Mouse (Mus musculus) kidney, postnatal 14 days (tissue): ENCODE data around the gene Hacd1.

Experiments used
- DNase-seq: peaks from one replicate; pipeline ENCODE4 v3.0.0; 2022; ENCODE audit warnings: mixed read lengths

Gene Hacd1

DNA sequence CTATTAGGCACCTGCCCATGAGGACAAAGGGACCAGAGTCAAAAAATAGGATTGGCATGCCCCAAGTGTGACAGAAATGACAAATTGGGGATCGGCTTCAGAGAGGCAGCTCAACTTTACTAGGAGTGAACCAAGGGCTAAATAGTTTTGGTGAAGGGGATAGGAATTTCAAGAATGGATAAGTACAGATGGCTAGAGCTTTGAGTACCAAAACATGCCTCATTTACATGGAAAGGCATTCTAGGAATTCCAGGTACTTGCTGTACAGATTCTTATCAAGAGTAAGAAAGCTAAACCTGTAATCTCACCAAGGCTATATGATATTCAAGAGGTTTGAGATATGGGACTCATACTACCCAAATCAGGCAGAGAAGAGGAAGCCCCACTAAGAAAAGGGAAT is 95.8 kb downstream of the Hacd1 start:
- DNase-seq = no peak

DNA sequence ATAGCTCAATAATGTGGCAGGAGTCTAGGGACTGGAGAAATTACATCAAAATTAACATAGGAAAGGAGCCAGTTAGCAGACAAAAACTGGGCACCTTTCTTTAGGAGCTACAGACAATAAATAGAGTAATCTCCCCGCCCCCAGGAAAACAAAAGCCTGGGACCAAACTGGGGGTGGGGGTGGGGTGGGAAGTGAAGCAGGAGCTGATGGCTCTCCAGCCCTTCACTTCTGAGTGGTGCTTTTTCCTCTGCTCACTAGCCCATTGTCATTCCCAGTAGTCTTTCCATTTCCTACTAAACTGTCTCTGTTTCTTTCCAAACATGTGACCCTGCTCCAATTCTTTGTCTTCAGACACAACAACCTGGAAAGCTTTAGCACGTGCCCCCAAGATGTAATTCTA is 99.5 kb downstream of the Hacd1 start:
- DNase-seq = no peak

DNA sequence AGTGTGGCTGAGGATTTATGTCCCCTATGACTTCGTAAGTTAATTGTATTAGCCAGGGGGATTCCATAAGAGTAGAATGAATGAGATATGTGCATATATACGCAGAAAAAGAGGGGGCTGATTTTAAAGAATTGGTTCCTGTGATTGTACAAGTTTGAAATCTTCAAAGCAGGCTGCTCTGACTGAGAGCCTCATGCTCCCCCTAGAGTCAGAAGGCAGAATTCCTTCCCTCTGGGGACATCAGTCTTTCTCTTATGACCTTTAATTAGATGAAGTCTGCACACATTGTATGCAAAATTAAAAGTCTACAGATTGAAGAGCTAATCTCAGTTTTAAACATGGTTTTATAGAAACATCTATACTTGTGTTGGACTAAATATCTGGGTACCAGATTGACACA is 117.8 kb downstream of the Hacd1 start:
- DNase-seq = peak; percentile 14

DNA sequence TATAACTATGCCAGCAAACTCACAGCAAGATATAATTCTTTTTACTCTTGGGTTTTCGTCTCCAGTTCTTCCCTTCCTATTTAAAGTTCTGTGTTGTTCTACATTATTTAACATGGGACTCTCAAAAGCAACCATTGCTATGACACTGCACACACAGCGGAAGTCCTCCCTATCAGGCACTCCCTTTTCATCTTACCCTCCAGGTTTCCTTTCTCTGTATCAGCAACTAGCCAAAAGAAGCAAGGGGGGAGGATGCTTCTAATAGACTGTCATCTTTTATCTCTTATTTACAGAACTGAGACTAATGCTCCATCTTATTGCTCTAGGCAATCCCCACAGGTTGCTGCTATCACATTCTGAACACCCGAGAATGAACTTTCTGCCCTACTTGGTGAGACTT is 120.6 kb downstream of the Hacd1 start:
- DNase-seq = no peak

DNA sequence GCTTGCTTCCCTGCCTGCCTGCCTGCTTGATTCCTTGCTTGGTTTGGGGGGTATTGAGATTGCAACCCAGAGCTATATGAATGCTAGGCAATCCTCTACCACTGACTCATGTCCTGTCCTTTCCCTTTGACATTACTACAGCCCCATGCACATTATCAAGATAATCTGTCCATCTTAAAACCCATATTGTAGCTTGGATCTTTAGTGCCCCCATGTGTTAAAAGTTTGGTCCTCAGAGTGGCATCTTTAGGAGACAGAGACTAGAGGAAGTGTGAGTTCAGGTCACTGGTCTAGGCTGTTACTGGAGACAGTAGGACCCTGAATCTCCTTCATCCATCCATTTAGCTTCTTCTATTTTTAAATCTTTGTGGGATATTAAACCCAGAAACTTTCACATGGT is 123.7 kb downstream of the Hacd1 start:
- DNase-seq = no peak

DNA sequence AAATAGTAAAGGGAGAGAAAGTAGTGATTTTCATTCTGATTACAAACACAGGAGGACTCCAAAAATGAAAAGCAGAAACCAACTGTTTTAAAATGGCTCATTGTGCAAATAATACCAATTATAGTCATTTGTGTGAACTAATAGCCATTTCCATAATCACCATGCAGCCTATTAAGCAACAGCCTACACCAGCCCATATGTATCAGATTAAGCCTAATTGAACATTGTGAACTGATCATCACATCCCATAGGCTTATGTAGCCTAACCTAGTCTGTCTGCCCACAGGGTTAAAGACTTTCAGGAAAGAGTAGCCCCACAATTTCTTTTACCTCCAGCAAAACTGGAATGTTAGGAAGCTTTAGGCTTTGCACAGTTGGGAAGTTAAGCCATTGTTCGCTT is 125.2 kb downstream of the Hacd1 start:
- no peak for DNase-seq

DNA sequence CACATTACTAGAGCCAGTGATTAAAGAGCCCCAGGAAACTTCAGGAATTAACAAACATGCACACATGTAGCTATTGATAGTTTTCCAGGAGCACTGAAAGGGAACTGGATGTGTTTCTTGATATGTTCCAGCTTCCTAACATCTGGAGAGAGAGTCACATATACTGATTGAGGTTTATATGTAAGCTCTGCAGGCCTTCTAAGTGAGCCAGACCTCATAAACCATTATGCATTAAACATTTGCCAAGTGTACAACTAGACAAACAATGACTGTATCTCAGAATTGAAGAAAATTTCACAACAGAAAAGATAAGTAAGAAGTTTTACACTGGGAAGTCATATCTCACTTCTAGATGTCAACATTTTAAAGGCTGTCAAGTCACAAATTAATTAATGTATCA is 167.4 kb downstream of the Hacd1 start:
- no peak for DNase-seq

DNA sequence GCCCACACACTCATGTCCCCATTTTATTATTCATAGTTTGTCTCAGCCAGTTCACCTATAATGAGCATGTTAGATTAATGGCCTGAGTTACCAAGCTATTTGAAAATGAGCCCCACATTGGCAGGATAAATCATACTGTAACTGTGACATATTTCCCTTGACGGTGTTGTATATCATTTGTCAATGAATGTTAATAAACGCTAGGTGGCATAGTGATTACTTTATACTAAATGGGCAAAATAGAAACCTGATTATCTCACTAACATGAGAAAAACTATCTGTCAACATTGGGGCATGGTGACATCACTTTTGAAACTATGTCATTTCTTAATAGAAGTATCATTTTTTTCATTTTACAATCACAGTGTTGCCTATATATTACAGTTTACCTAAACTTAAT is 198.5 kb downstream of the Hacd1 start:
- no peak for DNase-seq

DNA sequence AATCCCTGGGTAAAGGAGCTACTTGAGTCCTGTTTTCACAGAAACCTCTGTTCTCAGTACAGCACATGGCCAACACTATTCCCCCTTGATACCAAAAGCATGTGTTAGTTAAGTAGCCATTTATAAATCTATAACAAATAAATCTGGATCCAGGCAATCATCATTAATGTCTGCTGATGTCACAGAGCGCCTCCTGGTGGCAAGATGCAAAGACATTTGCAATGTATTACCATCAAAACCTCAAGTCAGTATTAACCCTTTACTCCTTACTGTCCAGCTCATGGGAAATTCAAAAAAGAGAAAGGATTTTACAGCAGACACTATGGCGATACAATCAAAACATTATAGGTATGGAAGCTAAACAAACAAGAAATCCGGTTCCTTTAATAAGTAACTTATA is 200.4 kb downstream of the Hacd1 start:
- no peak for DNase-seq

DNA sequence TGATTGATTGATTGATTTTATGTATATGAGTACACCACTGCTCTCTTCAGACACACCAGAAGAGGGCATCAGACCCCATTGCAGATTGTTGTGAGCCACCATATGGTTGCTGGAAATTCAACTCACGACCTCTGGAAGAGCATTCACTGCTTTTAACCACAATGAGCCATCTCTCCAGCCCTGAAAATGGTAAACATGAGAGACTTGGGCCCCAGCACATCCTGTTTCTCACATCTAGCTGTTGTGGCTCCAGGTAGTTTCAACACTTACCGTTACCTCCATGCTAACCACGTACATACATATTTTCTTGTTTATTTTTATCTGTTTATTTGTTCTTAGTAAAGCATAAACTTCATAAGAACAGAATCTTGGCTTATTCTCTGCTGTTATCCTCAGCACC is 219.6 kb downstream of the Hacd1 start:
- no peak for DNase-seq

DNA sequence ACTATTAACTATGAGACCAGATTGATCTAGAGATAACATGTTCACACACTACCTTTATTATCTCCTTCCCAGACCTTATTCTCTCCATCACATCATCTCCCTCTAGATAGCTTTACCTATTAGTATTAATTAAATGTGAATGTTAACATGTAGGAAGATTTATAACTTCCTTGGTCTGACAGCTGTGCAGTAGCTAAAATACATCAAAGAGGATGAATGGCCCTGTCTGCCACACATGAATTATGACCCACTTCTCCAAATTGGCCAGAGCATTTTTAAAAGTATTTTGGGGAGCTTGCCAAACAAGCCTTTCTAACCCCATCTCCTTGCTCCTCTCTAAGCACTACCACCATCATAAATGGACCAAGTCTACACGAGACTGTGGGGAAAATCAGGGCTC is 220.9 kb downstream of the Hacd1 start:
- DNase-seq = no peak

DNA sequence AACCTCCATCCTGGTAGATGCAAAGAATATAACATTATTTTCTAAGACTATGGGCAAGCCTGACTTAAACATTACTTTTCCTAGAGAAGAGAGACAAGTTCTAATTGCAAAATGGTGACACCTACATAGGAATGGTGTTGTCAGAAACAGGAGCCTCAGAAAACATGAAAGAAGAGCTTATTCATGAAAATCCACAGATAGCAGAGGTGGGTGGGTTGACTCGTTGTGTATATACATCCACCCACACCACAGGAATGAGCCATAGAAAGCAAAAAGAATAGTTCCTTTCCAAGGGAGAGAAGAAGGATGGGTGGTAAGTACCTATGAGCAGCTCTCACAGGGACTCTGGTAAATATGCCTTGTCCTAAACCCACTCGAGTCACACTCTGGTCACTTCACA is 239.3 kb downstream of the Hacd1 start:
- DNase-seq = no peak

DNA sequence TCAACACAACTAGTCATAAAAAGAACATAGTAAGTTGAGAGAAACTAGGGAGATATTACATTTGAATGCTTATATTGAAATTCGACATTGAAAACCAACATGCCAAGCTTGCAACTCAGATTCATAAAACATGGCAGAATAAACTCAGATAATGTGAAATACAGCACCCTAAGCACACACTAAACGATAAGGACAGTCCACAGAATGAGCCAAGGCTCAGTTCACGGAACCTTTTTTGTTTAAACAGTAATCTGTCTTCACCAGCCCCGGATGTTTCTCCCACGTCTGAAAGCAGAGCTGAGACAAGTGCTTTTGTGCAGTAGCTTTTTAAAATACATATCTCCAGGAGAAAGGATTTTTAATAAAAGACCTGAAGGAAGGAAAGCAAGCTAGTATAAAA is 247.3 kb downstream of the Hacd1 start:
- no peak for DNase-seq

DNA sequence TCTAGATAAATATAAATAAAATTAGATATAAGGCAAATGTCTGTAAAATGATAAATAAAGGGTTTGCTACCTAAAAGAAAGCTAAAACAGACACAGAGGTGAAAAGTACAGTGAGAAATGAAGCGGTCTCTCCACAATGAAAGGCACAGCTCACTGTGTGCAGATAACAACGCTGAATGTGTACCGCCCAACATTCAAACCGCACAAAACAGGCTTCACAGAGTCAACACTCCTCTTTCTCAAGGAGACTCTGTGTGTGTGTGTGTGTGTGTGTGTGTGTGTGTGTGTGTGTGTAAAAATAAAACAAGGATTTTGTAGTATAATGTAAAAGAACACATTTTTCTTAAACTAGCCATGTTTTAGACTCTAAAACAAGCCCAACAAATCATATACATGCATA is 247.9 kb downstream of the Hacd1 start:
- no peak for DNase-seq

DNA sequence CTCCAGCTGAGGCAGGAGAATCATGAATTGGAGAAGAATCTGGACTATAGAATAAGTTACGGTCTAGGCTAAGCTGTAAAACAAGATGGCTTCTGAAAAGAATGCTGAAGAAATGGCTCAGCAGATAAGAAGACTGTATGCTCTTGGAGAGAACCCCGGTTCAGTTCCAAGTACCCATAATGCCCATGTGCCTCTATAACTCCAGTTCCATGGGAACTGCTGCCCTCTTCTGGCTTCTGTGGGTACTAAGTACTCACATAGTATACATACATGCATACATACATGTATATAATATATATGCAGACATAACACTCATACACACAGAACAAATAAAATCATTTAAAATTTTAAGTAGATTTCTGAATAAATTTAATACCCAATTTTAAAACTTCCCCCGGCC is 249.8 kb downstream of the Hacd1 start:
- DNase-seq = no peak

DNA sequence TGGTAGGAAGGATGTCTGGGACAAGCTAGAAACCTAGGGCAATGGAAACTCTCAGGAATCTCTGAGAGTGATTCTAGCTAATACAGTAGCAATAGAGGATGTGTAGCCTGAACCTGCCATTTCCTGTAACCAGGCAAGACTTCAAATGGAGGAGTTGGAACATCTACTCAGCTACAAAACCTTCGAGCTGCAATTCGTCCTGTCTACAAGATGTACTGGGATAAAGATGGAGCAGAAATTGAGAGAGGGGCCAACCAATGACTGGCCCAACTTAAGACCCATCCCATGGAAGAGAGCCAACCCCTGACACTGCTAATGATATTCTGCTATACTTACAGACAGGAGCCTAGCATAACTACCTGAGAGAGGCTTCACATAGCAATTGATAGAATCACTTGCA is 255.3 kb downstream of the Hacd1 start:
- no peak for DNase-seq
